Mouse (Mus musculus) hindbrain, embryonic 10.5 days (tissue): Measurements from ENCODE around the gene Ccdc163. TPM values are rescaled to one million over a fixed set of nuclear protein-coding genes. Genes with fewer than 3 reads are reported as not detected.
A peak's percentile ranks its signal among the peaks of the same experiment; 100 is the strongest.

ENCODE experiments used
- DNase-seq: peaks from one replicate; pipeline ENCODE4 v3.0.0-alpha.2; 2017; ENCODE audit warnings: low spot score
- H3K27ac ChIP-seq: fragments of 300-500 bp; sonication (generic); 2 replicates; pipeline ENCODE4 v1.5.1; 2016; ENCODE audit warnings: mild to moderate bottlenecking, moderate library complexity
- H3K27me3 ChIP-seq: fragments of 300-500 bp; sonication (generic); 2 replicates; pipeline ENCODE4 v1.6.1; 2016; ENCODE audit warnings: mild to moderate bottlenecking; ENCODE audit not compliant: poor library complexity, insufficient read depth, severe bottlenecking
- H3K36me3 ChIP-seq: fragments of 300-500 bp; sonication (generic); 2 replicates; pipeline ENCODE4 v1.6.1; 2016; ENCODE audit warnings: mild to moderate bottlenecking, moderate library complexity
- H3K4me1 ChIP-seq: fragments of 300-500 bp; sonication (generic); replicated peaks from 2 replicates; pipeline ENCODE4 v1.6.1; 2016; ENCODE audit warnings: mild to moderate bottlenecking
- H3K4me3 ChIP-seq: fragments of 300-500 bp; sonication (generic); 2 replicates; pipeline ENCODE4 v1.5.1; 2016; ENCODE audit warnings: mild to moderate bottlenecking, moderate library complexity
- H3K9me3 ChIP-seq: fragments of 300-500 bp; sonication (generic); 2 replicates; pipeline ENCODE4 v1.6.1; 2016; ENCODE audit warnings: mild to moderate bottlenecking, moderate library complexity
- WGBS: fragments of 180-500 bp; shearing (Covaris S2); methylation state at CpG from one replicate; pipeline ENCODE4 v1.1.7; 2016; 5-methylcytosine and 5-hydroxymethylcytosine counted together
- polyA plus RNA-seq: library from polyadenylated mRNA; unstranded; fragments of >200 nt; fragmentation: Nextera tagmentation; extraction: Ambion mirVana; gene quantifications from 2 replicates; pipeline ENCODE4 v1.2.1, GENCODE M21; 2016

Ccdc163 gene
- polyA plus RNA-seq, 1 experiment from 2014 or later: 33.1 TPM

- Histone ChIP-seq H3K4me1 (no peaks in the 10 kb centered on the region), H3K27ac (no peak overlapping the region), H3K9me3 (no peaks in the 10 kb centered on the region), H3K36me3 (no peaks in the 10 kb centered on the region), H3K27me3 (no peaks in the 10 kb centered on the region), H3K4me3 (no peak overlapping the region)
- no peak for DNase-seq
- WGBS: 87% methylated on average over 2 of the region's 2 CpGs
Observed at GRCm38 (mm10) chr4:116761914-116762313, 53.6 kb downstream of the Ccdc163 start.

GRCm38 (mm10) chr4:116764001-116764400 is 55.7 kb downstream of the Ccdc163 start:
- Histone ChIP-seq H3K4me3 (no peak overlapping the region), H3K27ac (no peak overlapping the region), H3K27me3 (no peaks in the 10 kb centered on the region), H3K4me1 (no peaks in the 10 kb centered on the region), H3K36me3 (no peaks in the 10 kb centered on the region), H3K9me3 (no peaks in the 10 kb centered on the region)
- DNase-seq: no peak
- 93% methylated on average over 5 of the region's 5 CpGs for WGBS

GRCm38 (mm10) chr4:116768510-116768909 is 60.2 kb downstream of the Ccdc163 start:
- Histone ChIP-seq H3K36me3 (no peaks in the 10 kb centered on the region), H3K27ac (no peak overlapping the region), H3K9me3 (no peaks in the 10 kb centered on the region), H3K4me3 (no peak overlapping the region), H3K27me3 (no peaks in the 10 kb centered on the region), H3K4me1 (no peaks in the 10 kb centered on the region)
- 90% methylated on average over 5 of the region's 5 CpGs for WGBS
- no peak for DNase-seq

GRCm38 (mm10) chr4:116769060-116769459 is 60.8 kb downstream of the Ccdc163 start:
- H3K27me3 ChIP-seq: no peaks in the 10 kb centered on the region

GRCm38 (mm10) chr4:116776391-116776790 is 68.1 kb downstream of the Ccdc163 start:
- Histone ChIP-seq H3K27me3 (peaks cover 9% of the 10 kb centered on the region), H3K4me1 (peaks cover 7% of the 10 kb centered on the region), H3K36me3 (no peaks in the 10 kb centered on the region), H3K4me3 (no peak overlapping the region), H3K27ac (no peak overlapping the region), H3K9me3 (no peaks in the 10 kb centered on the region)
- 90% methylated on average over 5 of the region's 5 CpGs for WGBS
- DNase-seq: no peak

More at GRCm38 (mm10) chr4:116769060-116769459, 60.8 kb downstream of the Ccdc163 start:
- Histone ChIP-seq H3K9me3 (no peaks in the 10 kb centered on the region), H3K27ac (no peak overlapping the region), H3K36me3 (no peaks in the 10 kb centered on the region), H3K4me1 (no peaks in the 10 kb centered on the region), H3K4me3 (no peak overlapping the region)
- no peak for DNase-seq

GRCm38 (mm10) chr4:116777079-116777478 is 68.8 kb downstream of the Ccdc163 start:
- 90% methylated on average over 3 of the region's 3 CpGs for WGBS

GRCm38 (mm10) chr4:116780541-116780940 is 72.2 kb downstream of the Ccdc163 start:
- Histone ChIP-seq H3K36me3 (no peaks in the 10 kb centered on the region), H3K27me3 (peaks cover 13% of the 10 kb centered on the region), H3K27ac (no peak overlapping the region), H3K9me3 (no peaks in the 10 kb centered on the region), H3K4me3 (no peak overlapping the region), H3K4me1 (peaks cover 21% of the 10 kb centered on the region)
- WGBS: 80% methylated on average over 2 of the region's 2 CpGs
- no peak for DNase-seq

More at GRCm38 (mm10) chr4:116777079-116777478, 68.8 kb downstream of the Ccdc163 start:
- Histone ChIP-seq H3K27me3 (peaks cover 9% of the 10 kb centered on the region), H3K9me3 (no peaks in the 10 kb centered on the region), H3K27ac (no peak overlapping the region), H3K36me3 (no peaks in the 10 kb centered on the region), H3K4me3 (no peak overlapping the region), H3K4me1 (peaks cover 14% of the 10 kb centered on the region)
- DNase-seq: no peak

- Histone ChIP-seq H3K9me3 (no peaks in the 10 kb centered on the region), H3K4me3 (no peak overlapping the region), H3K27me3 (peaks cover 13% of the 10 kb centered on the region), H3K36me3 (no peaks in the 10 kb centered on the region), H3K27ac (peak overlapping the region; percentile 78; the same call in 1 of the 2 replicates), H3K4me1 (peaks cover 21% of the 10 kb centered on the region)
- DNase-seq: no peak
- WGBS: 32% methylated on average over 2 of the region's 2 CpGs
Observed at GRCm38 (mm10) chr4:116781366-116781765, 73.1 kb downstream of the Ccdc163 start.

GRCm38 (mm10) chr4:116782171-116782570 is 73.9 kb downstream of the Ccdc163 start:
- peaks cover 21% of the 10 kb centered on the region for H3K4me1 ChIP-seq
- peak; percentile 61 for DNase-seq
- peaks cover 13% of the 10 kb centered on the region for H3K27me3 ChIP-seq
- H3K4me3 ChIP-seq: peak overlapping the region; percentile 29
- H3K27ac ChIP-seq: peak overlapping the region; percentile 78
- H3K36me3 ChIP-seq: no peaks in the 10 kb centered on the region
- 6% methylated on average over 8 of the region's 8 CpGs for WGBS
- no peaks in the 10 kb centered on the region for H3K9me3 ChIP-seq

GRCm38 (mm10) chr4:116786587-116786986 is 78.3 kb downstream of the Ccdc163 start:
- no peaks in the 10 kb centered on the region for H3K9me3 ChIP-seq
- H3K4me3 ChIP-seq: no peak overlapping the region
- WGBS: 96% methylated on average over 1 of the region's 1 CpGs
- peaks cover 15% of the 10 kb centered on the region for H3K4me1 ChIP-seq
- DNase-seq: no peak
- no peak overlapping the region for H3K27ac ChIP-seq
- peaks cover 4% of the 10 kb centered on the region; the same call in 1 of the 2 replicates for H3K27me3 ChIP-seq
- no peaks in the 10 kb centered on the region for H3K36me3 ChIP-seq

GRCm38 (mm10) chr4:116787985-116788760 is 79.9 kb downstream of the Ccdc163 start:
- WGBS: 46% methylated on average over 7 of the region's 7 CpGs
- Histone ChIP-seq H3K4me3 (no peak overlapping the region), H3K27ac (no peak overlapping the region), H3K9me3 (no peaks in the 10 kb centered on the region), H3K36me3 (no peaks in the 10 kb centered on the region), H3K27me3 (peaks cover 4% of the 10 kb centered on the region; the same call in 1 of the 2 replicates), H3K4me1 (no peaks in the 10 kb centered on the region)
- no peak for DNase-seq

GRCm38 (mm10) chr4:116788956-116789355 is 80.6 kb downstream of the Ccdc163 start:
- peak; percentile 69 for DNase-seq
- WGBS: 9% methylated on average over 3 of the region's 3 CpGs
- Histone ChIP-seq H3K4me1 (no peaks in the 10 kb centered on the region), H3K36me3 (no peaks in the 10 kb centered on the region), H3K27ac (no peak overlapping the region), H3K9me3 (no peaks in the 10 kb centered on the region), H3K4me3 (no peak overlapping the region), H3K27me3 (no peaks in the 10 kb centered on the region)

- no peaks in the 10 kb centered on the region for H3K4me1 ChIP-seq
- H3K36me3 ChIP-seq: no peaks in the 10 kb centered on the region
- no peak for DNase-seq
- H3K4me3 ChIP-seq: no peak overlapping the region
- no peaks in the 10 kb centered on the region for H3K9me3 ChIP-seq
- 91% methylated on average over 8 of the region's 8 CpGs for WGBS
- no peak overlapping the region for H3K27ac ChIP-seq
- no peaks in the 10 kb centered on the region for H3K27me3 ChIP-seq
Observed at GRCm38 (mm10) chr4:116792453-116792852, 84.1 kb downstream of the Ccdc163 start.
